Mouse (Mus musculus) cerebellum, postnatal 10 days (tissue): ENCODE data around the gene Galk1.
A peak's percentile ranks its signal among the peaks of the same experiment; 100 is the strongest.
"Not testable (repeated sequence)": the region's sequence is repeated elsewhere in the genome, so short reads cannot be mapped to it uniquely, and the experiment has no call there.

Experiments
- DNase-seq, 2 experiments: peaks; one replicate each; pipeline ENCODE4 v3.0.0; 2021; ENCODE audit warnings: mixed read lengths in 2 of 2

The Galk1 gene

GRCm38 (mm10) chr11:116030088-116030897 lies 17.8 kb upstream of the Galk1 start, which contains the start of gene Unk:
Unk (plus strand) TSS chr11:116030322.
- peak; percentile 99 to 100 for DNase-seq

GRCm38 (mm10) chr11:116029086-116029865 lies 16.8 kb upstream of the Galk1 start:
- no peak for DNase-seq

GRCm38 (mm10) chr11:116028177-116028865 lies 15.8 kb upstream of the Galk1 start:
- DNase-seq: no peak

GRCm38 (mm10) chr11:116027756-116028155 lies 15.2 kb upstream of the Galk1 start, which contains the start of gene H3f3b:
H3f3b (minus strand) TSS chr11:116027962.
- DNase-seq: no peak

GRCm38 (mm10) chr11:116025056-116025845 lies 12.7 kb upstream of the Galk1 start:
- DNase-seq: peak; percentile 66 to 75

- peak; percentile 97 for DNase-seq
Observed at GRCm38 (mm10) chr11:116024356-116024808, 11.9 kb upstream of the Galk1 start.

GRCm38 (mm10) chr11:116023771-116024355 lies 11.3 kb upstream of the Galk1 start:
- peak; percentile 90 for DNase-seq

GRCm38 (mm10) chr11:116023074-116023770 lies 10.7 kb upstream of the Galk1 start:
- peak in 1 of 2 experiments; percentile 62 for DNase-seq

- DNase-seq: peak in 1 of 2 experiments; percentile 64
Observed at GRCm38 (mm10) chr11:116022256-116022780, 9.8 kb upstream of the Galk1 start.

- peak in 1 of 2 experiments; percentile 38 for DNase-seq
Observed at GRCm38 (mm10) chr11:116021328-116022220, 9.1 kb upstream of the Galk1 start.

- DNase-seq: peak in 1 of 2 experiments; percentile 57
Observed at GRCm38 (mm10) chr11:116020519-116020922, 8.0 kb upstream of the Galk1 start.

- peak in 1 of 2 experiments; percentile 75 for DNase-seq
Observed at GRCm38 (mm10) chr11:116019976-116020411, 7.5 kb upstream of the Galk1 start.

GRCm38 (mm10) chr11:116019360-116019791 lies 6.9 kb upstream of the Galk1 start:
- DNase-seq: peak in 1 of 2 experiments; percentile 39

GRCm38 (mm10) chr11:116018867-116019266 lies 6.3 kb upstream of the Galk1 start:
- not testable (repeated sequence) for DNase-seq

GRCm38 (mm10) chr11:116018106-116018505 lies 5.6 kb upstream of the Galk1 start:
- peak; percentile 79 to 84 for DNase-seq

- no peak for DNase-seq
Observed at GRCm38 (mm10) chr11:116014821-116015220, 2.3 kb upstream of the Galk1 start.

- DNase-seq: no peak
Observed at GRCm38 (mm10) chr11:116011529-116012261, 824 bp downstream of the Galk1 start.

- DNase-seq: peak in 1 of 2 experiments; percentile 46
Observed at GRCm38 (mm10) chr11:116010948-116011347, 1.6 kb downstream of the Galk1 start.

- DNase-seq: no peak
Observed at GRCm38 (mm10) chr11:116010146-116010545, 2.4 kb downstream of the Galk1 start.
